Mouse (Mus musculus) right cerebral cortex, postnatal 25 days (tissue): ENCODE results near the gene Tcl1b1.
"Not testable (repeated sequence)": the region's sequence is repeated elsewhere in the genome, so short reads cannot be mapped to it uniquely, and the experiment has no call there.

Experiments
- DNase-seq: peaks from one replicate; pipeline ENCODE4 v3.0.0; 2022

The Tcl1b1 gene

DNA sequence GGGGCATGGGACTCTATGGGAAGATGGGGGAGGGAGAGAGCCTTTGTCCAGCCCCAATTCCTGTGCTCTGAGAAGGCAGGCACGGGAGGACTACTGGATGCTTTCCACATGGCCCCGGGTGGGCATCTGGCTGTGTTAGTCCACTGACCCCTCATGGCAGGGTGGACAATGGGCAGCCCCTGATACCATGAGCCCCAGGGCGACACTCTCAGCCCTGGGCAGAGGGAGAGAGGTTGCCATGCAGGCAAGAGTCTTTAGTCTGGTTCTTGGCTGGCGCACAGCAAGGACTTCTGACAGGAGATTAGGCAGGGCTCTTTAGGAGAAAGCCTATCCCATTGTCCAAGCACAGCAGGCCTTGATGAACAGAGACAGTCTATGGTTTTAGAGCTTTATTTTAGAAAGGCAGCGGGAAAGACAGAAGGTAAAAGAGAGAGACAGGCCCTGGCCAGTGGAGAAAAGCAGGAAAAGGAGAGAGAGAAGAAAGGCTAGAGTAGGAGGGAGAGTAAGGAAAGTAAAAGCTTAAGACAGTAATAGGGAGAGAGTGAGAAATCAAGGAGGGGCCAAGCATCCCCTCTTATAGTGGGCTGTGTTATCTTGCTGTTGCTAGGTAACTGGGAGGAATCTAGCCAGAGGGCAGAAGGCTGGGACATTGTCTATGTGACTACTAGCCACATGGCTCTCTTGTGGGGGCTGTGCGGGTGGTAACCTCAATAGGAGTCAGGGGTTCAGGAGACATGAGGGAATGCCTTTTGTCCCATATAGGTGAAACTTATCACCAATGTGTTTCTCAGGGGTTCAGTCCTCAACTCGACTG, 40.4 kb downstream of the Tcl1b1 start:
- DNase-seq, result not testable (repeated sequence)

DNA sequence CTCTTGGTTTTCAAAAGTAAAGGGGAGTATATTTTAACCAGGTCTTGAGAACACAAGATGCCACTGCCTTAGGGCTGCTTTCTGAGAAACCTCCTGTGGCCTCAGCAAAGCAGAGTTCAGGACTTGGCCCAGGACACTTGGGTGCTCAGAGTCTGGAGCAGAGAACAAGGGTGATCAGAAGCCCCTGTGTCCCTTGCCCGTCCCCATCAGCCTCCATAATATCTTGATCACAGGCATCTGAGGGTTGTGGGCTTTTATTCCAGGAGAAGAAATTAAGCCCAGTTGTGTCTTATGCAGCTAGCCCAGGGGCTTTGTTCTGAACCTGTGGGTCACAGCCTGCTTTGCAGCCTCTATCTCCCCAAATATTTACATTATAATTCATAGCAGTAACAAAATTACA, 42.2 kb downstream of the Tcl1b1 start, which contains the start of gene Tcl1b4:
Tcl1b4 (plus strand) TSS at position 301 of the 400 bp plus-strand sequence.
- not testable (repeated sequence) for DNase-seq

DNA sequence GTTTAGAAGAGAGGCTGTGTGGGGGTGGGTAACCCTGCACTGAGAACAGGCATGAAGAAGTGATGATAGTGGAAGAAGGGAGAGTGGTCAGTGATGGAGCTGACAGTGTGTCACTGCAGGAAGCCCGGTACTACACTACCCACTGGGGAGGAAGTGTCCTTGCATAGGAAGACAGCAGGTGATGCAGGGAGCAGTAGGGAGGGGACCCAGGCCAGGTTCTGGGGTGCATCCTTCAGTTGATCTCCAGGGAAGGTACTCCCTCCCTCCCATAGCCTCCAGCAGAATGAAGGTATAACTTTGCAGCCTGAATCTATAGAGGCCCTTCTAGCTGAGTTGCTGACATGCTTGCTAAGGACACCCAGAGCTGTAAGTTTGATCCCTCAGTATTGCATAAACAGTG, 47.6 kb downstream of the Tcl1b1 start:
- DNase-seq, result no peak

GRCm38 (mm10) chr12:105208441-105208840, 49.0 kb downstream of the Tcl1b1 start:
- DNase-seq, result no peak

DNA sequence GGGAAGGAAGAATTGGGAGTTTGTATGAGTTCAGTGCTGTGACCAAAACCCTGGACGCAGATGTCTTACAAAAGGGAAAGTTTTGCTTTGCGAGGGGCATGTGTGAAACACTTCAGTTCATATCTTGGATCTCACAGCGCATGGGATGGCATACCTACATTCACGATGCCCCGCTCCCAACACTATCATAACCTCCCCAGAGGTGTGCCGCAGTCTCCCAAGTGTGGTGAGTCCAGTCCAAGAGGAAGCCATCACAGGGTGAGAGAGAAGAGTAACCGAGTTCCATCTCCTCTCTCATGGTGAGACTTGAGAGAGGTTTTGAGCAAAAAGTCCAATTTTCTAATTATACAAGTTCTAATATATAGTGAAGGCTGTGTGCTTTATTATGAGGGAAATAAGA, 49.7 kb downstream of the Tcl1b1 start:
- no peak for DNase-seq
